Mouse (Mus musculus) lung, postnatal 36 days (tissue): ENCODE results near the gene Dock3.
"Not testable (repeated sequence)": the region's sequence is repeated elsewhere in the genome, so short reads cannot be mapped to it uniquely, and the experiment has no call there.

ENCODE experiments used
- DNase-seq: peaks from one replicate; pipeline ENCODE4 v3.0.0; 2022; ENCODE audit warnings: mixed read lengths

Dock3 gene

GRCm38 (mm10) chr9:107255596-107255995 is 23.9 kb upstream of the Dock3 start:
- no peak for DNase-seq

- no peak for DNase-seq
Observed at GRCm38 (mm10) chr9:107254925-107255324, 23.2 kb upstream of the Dock3 start.

GRCm38 (mm10) chr9:107254476-107254875 is 22.8 kb upstream of the Dock3 start:
- DNase-seq, result no peak

GRCm38 (mm10) chr9:107252164-107252563 is 20.5 kb upstream of the Dock3 start:
- no peak for DNase-seq

- no peak for DNase-seq
Observed at GRCm38 (mm10) chr9:107250416-107251337, 19.0 kb upstream of the Dock3 start.

- DNase-seq, result no peak
Observed at GRCm38 (mm10) chr9:107249154-107249553, 17.4 kb upstream of the Dock3 start.

- peak; percentile 47 for DNase-seq
Observed at GRCm38 (mm10) chr9:107246170-107246569, 14.5 kb upstream of the Dock3 start.

- no peak for DNase-seq
Observed at GRCm38 (mm10) chr9:107245311-107245710, 13.6 kb upstream of the Dock3 start.

- no peak for DNase-seq
Observed at GRCm38 (mm10) chr9:107236151-107236550, 4.4 kb upstream of the Dock3 start.

GRCm38 (mm10) chr9:107235261-107235660 is 3.6 kb upstream of the Dock3 start:
- no peak for DNase-seq

GRCm38 (mm10) chr9:107232140-107232539 is 431 bp upstream of the Dock3 start:
- no peak for DNase-seq

GRCm38 (mm10) chr9:107230991-107231538 is 644 bp downstream of the Dock3 start:
- DNase-seq, result peak; percentile 4

- DNase-seq, result no peak
Observed at GRCm38 (mm10) chr9:107224597-107224996, 7.1 kb downstream of the Dock3 start.

- not testable (repeated sequence) for DNase-seq
Observed at GRCm38 (mm10) chr9:107174831-107175230, 56.9 kb downstream of the Dock3 start.

- no peak for DNase-seq
Observed at GRCm38 (mm10) chr9:107165792-107166191, 65.9 kb downstream of the Dock3 start.

- peak; percentile 1 for DNase-seq
Observed at GRCm38 (mm10) chr9:107164825-107165224, 66.9 kb downstream of the Dock3 start.

- not testable (repeated sequence) for DNase-seq
Observed at GRCm38 (mm10) chr9:107156388-107156787, 75.3 kb downstream of the Dock3 start.

GRCm38 (mm10) chr9:107112791-107113190 is 118.9 kb downstream of the Dock3 start:
- DNase-seq, result no peak

GRCm38 (mm10) chr9:107112056-107112455 is 119.7 kb downstream of the Dock3 start:
- DNase-seq, result no peak

- no peak for DNase-seq
Observed at GRCm38 (mm10) chr9:107099487-107099886, 132.2 kb downstream of the Dock3 start.

GRCm38 (mm10) chr9:107089451-107089850 is 142.3 kb downstream of the Dock3 start:
- not testable (repeated sequence) for DNase-seq

- no peak for DNase-seq
Observed at GRCm38 (mm10) chr9:107087531-107087930, 144.2 kb downstream of the Dock3 start.

- no peak for DNase-seq
Observed at GRCm38 (mm10) chr9:107037947-107038346, 193.8 kb downstream of the Dock3 start.

GRCm38 (mm10) chr9:107027586-107027985 is 204.1 kb downstream of the Dock3 start:
- DNase-seq, result no peak
